Mouse (Mus musculus) limb, embryonic 12.5 days (tissue): ENCODE results near the gene Sgk1. TPM values are rescaled to one million over a fixed set of nuclear protein-coding genes. Genes with fewer than 3 reads are reported as not detected.

Experiments used
- ATAC-seq: fragments of 200-750 bp; cut with Nextera tagmentation; 2 replicates; pipeline ENCODE4 v1.8.0; 2017; ENCODE audit warnings: low read depth, moderate TSS enrichment; ENCODE audit not compliant: insufficient number of reproducible peaks, insufficient read depth, low FRiP score, low TSS enrichment
- H3K27ac ChIP-seq: fragments of 300-500 bp; sonication (generic); 2 replicates; pipeline ENCODE4 v1.5.1; 2016; ENCODE audit warnings: mild to moderate bottlenecking, moderate library complexity
- H3K27me3 ChIP-seq: fragments of 300-500 bp; sonication (generic); 2 replicates; pipeline ENCODE4 v1.6.1; 2016; ENCODE audit warnings: mild to moderate bottlenecking, moderate library complexity
- H3K36me3 ChIP-seq: fragments of 300-500 bp; sonication (generic); 2 replicates; pipeline ENCODE4 v1.6.1; 2016; ENCODE audit warnings: mild to moderate bottlenecking, moderate library complexity
- H3K4me1 ChIP-seq: fragments of 300-500 bp; sonication (generic); replicated peaks from 2 replicates; pipeline ENCODE4 v1.6.1; 2016
- H3K4me2 ChIP-seq: fragments of 300-500 bp; sonication (generic); 2 replicates; pipeline ENCODE4 v1.6.1; 2016; ENCODE audit warnings: mild to moderate bottlenecking, moderate library complexity
- H3K4me3 ChIP-seq: fragments of 300-500 bp; sonication (generic); replicated peaks from 2 replicates; pipeline ENCODE4 v1.5.1; 2016; ENCODE audit warnings: mild to moderate bottlenecking
- H3K9ac ChIP-seq: fragments of 300-500 bp; sonication (generic); replicated peaks from 2 replicates; pipeline ENCODE4 v1.6.1; 2016; ENCODE audit warnings: mild to moderate bottlenecking, moderate library complexity
- H3K9me3 ChIP-seq: fragments of 300-500 bp; sonication (generic); 2 replicates; pipeline ENCODE4 v1.6.1; 2016; ENCODE audit warnings: mild to moderate bottlenecking, moderate library complexity
- WGBS: fragments of 180-500 bp; shearing (Covaris S2); methylation state at CpG from one replicate; pipeline ENCODE4 v1.1.7; 2016; 5-methylcytosine and 5-hydroxymethylcytosine counted together
- polyA plus RNA-seq: library from polyadenylated mRNA; unstranded; fragments of >200 nt; fragmentation: Nextera tagmentation; extraction: Ambion mirVana; gene quantifications from 2 replicates; pipeline ENCODE4 v1.2.1, GENCODE M21; 2016

Gene Sgk1
- 44.2 and 50.1 TPM in 2 replicates for polyA plus RNA-seq

GRCm38 (mm10) chr10:21882184-21883081 lies at the start of gene Sgk1:
Sgk1 (plus strand) TSS chr10:21882184.
- under 1% methylated on average over 36 of the region's 36 CpGs for WGBS
- Histone ChIP-seq H3K4me1 (peaks cover 29% of the 10 kb centered on the region), H3K27me3 (no peaks in the 10 kb centered on the region), H3K9me3 (no peaks in the 10 kb centered on the region), H3K4me3 (peak within 1 kb of the TSS; percentile 51), H3K9ac (peak within 1 kb of the TSS; percentile 61), H3K36me3 (no peaks in the 10 kb centered on the region), H3K27ac (peak within 1 kb of the TSS; percentile 82), H3K4me2 (peak within 1 kb of the TSS; percentile 75)
- ATAC-seq = 0 out of 2 replicates have a peak, but pooled peaks have one; percentile 57

- Histone ChIP-seq H3K27me3 (no peaks in the 10 kb centered on the region), H3K4me3 (no peak overlapping the region), H3K36me3 (no peaks in the 10 kb centered on the region), H3K27ac (no peak overlapping the region), H3K9me3 (no peaks in the 10 kb centered on the region), H3K9ac (no peak overlapping the region), H3K4me2 (no peak overlapping the region), H3K4me1 (peaks cover 15% of the 10 kb centered on the region)
- 76% methylated on average over 2 of the region's 2 CpGs for WGBS
- ATAC-seq = no peak
Observed at GRCm38 (mm10) chr10:21832282-21832681, 49.7 kb upstream of the Sgk1 start.

- Histone ChIP-seq H3K9ac (no peak overlapping the region), H3K27ac (no peak overlapping the region), H3K27me3 (no peaks in the 10 kb centered on the region), H3K4me1 (peaks cover 10% of the 10 kb centered on the region), H3K9me3 (no peaks in the 10 kb centered on the region), H3K4me3 (no peak overlapping the region), H3K4me2 (no peak overlapping the region), H3K36me3 (no peaks in the 10 kb centered on the region)
- WGBS = 78% methylated on average over 3 of the region's 3 CpGs
- no peak for ATAC-seq
Observed at GRCm38 (mm10) chr10:21833757-21834156, 48.2 kb upstream of the Sgk1 start.

- Histone ChIP-seq H3K36me3 (no peaks in the 10 kb centered on the region), H3K4me3 (no peak overlapping the region), H3K4me2 (no peak overlapping the region), H3K4me1 (0 out of 2 replicates have a peak, but pooled peaks cover 5% of the 10 kb centered on the region), H3K27me3 (no peaks in the 10 kb centered on the region), H3K27ac (no peak overlapping the region), H3K9me3 (no peaks in the 10 kb centered on the region), H3K9ac (no peak overlapping the region)
- WGBS = 21% methylated on average over 7 of the region's 7 CpGs
- no peak for ATAC-seq
Observed at GRCm38 (mm10) chr10:21835077-21835476, 46.9 kb upstream of the Sgk1 start.

- Histone ChIP-seq H3K36me3 (no peaks in the 10 kb centered on the region), H3K4me3 (no peak overlapping the region), H3K27ac (no peak overlapping the region), H3K27me3 (no peaks in the 10 kb centered on the region), H3K4me1 (0 out of 2 replicates have a peak, but pooled peaks cover 5% of the 10 kb centered on the region), H3K4me2 (no peak overlapping the region), H3K9ac (no peak overlapping the region), H3K9me3 (no peaks in the 10 kb centered on the region)
- WGBS = 82% methylated on average over 13 of the region's 13 CpGs
- no peak for ATAC-seq
Observed at GRCm38 (mm10) chr10:21839248-21840155, 42.5 kb upstream of the Sgk1 start.

GRCm38 (mm10) chr10:21843326-21843725 lies 38.7 kb upstream of the Sgk1 start:
- H3K4me2 ChIP-seq = no peak overlapping the region
- H3K9me3 ChIP-seq = no peaks in the 10 kb centered on the region
- H3K9ac ChIP-seq = no peak overlapping the region
- ATAC-seq = no peak
- no peaks in the 10 kb centered on the region for H3K27me3 ChIP-seq
- no peaks in the 10 kb centered on the region for H3K4me1 ChIP-seq
- no peaks in the 10 kb centered on the region for H3K36me3 ChIP-seq
- 79% methylated on average over 6 of the region's 6 CpGs for WGBS
- no peak overlapping the region for H3K4me3 ChIP-seq
- no peak overlapping the region for H3K27ac ChIP-seq

- H3K4me1 ChIP-seq = no peaks in the 10 kb centered on the region
- H3K27me3 ChIP-seq = no peaks in the 10 kb centered on the region
- H3K4me3 ChIP-seq = no peak overlapping the region
- 91% methylated on average over 8 of the region's 8 CpGs for WGBS
- no peak overlapping the region for H3K9ac ChIP-seq
- H3K27ac ChIP-seq = no peak overlapping the region
- ATAC-seq = no peak
- no peaks in the 10 kb centered on the region for H3K36me3 ChIP-seq
- no peaks in the 10 kb centered on the region for H3K9me3 ChIP-seq
- H3K4me2 ChIP-seq = no peak overlapping the region
Observed at GRCm38 (mm10) chr10:21843861-21844260, 38.1 kb upstream of the Sgk1 start.

GRCm38 (mm10) chr10:21844391-21844790 lies 37.6 kb upstream of the Sgk1 start:
- no peaks in the 10 kb centered on the region for H3K4me1 ChIP-seq
- H3K4me3 ChIP-seq = no peak overlapping the region
- WGBS = 84% methylated on average over 7 of the region's 7 CpGs
- no peaks in the 10 kb centered on the region for H3K27me3 ChIP-seq
- no peak overlapping the region for H3K27ac ChIP-seq
- no peak overlapping the region for H3K9ac ChIP-seq
- ATAC-seq = no peak
- H3K36me3 ChIP-seq = no peaks in the 10 kb centered on the region
- H3K9me3 ChIP-seq = no peaks in the 10 kb centered on the region
- no peak overlapping the region for H3K4me2 ChIP-seq

- Histone ChIP-seq H3K27ac (no peak overlapping the region), H3K4me2 (no peak overlapping the region), H3K9ac (no peak overlapping the region), H3K4me3 (no peak overlapping the region), H3K4me1 (peaks cover 3% of the 10 kb centered on the region; the same call in 1 of the 2 replicates), H3K9me3 (no peaks in the 10 kb centered on the region), H3K36me3 (no peaks in the 10 kb centered on the region), H3K27me3 (no peaks in the 10 kb centered on the region)
- WGBS = 84% methylated on average over 10 of the region's 10 CpGs
- no peak for ATAC-seq
Observed at GRCm38 (mm10) chr10:21845601-21846282, 36.2 kb upstream of the Sgk1 start.

GRCm38 (mm10) chr10:21846366-21846765 lies 35.6 kb upstream of the Sgk1 start:
- H3K9ac ChIP-seq = no peak overlapping the region
- no peak overlapping the region for H3K4me2 ChIP-seq
- ATAC-seq = no peak
- H3K36me3 ChIP-seq = no peaks in the 10 kb centered on the region
- no peak overlapping the region for H3K27ac ChIP-seq
- WGBS = 92% methylated on average over 9 of the region's 9 CpGs
- H3K4me3 ChIP-seq = no peak overlapping the region
- peaks cover 7% of the 10 kb centered on the region; the same call in 1 of the 2 replicates for H3K4me1 ChIP-seq
- no peaks in the 10 kb centered on the region for H3K9me3 ChIP-seq
- no peaks in the 10 kb centered on the region for H3K27me3 ChIP-seq
